Mouse (Mus musculus) ES-Bruce4 (cell line): ENCODE results near the gene Samd5. TPM values are rescaled to one million over a fixed set of nuclear protein-coding genes. Genes with fewer than 3 reads are reported as not detected.
A peak's percentile ranks its signal among the peaks of the same experiment; 100 is the strongest.

Experiments
- H3K27ac ChIP-seq: 2 replicates; pipeline ENCODE4 v1.5.1; 2012; ENCODE audit warnings: low read length, inconsistent platforms; ENCODE audit not compliant: insufficient read depth
- H3K27me3 ChIP-seq: 2 replicates; pipeline ENCODE4 v1.6.1; 2012; ENCODE audit warnings: mild to moderate bottlenecking, low read length, inconsistent platforms; ENCODE audit not compliant: control insufficient read depth, poor library complexity, insufficient read depth, severe bottlenecking
- H3K36me3 ChIP-seq: 2 replicates; pipeline ENCODE4 v1.6.1; 2012; ENCODE audit warnings: inconsistent platforms, mild to moderate bottlenecking, low read length, moderate library complexity; ENCODE audit not compliant: control insufficient read depth, poor library complexity, insufficient read depth, severe bottlenecking
- H3K4me1 ChIP-seq: one replicate; pipeline ENCODE4 v1.8.1; 2011; ENCODE audit warnings: low read length; ENCODE audit not compliant: control insufficient read depth, insufficient read depth
- H3K4me3 ChIP-seq: 2 replicates; pipeline ENCODE4 v1.5.1; 2011; ENCODE audit warnings: low read depth, mild to moderate bottlenecking, low read length
- H3K9ac ChIP-seq: 2 replicates; pipeline ENCODE4 v1.6.1; 2012; ENCODE audit warnings: low read depth, mild to moderate bottlenecking, inconsistent platforms; ENCODE audit not compliant: poor library complexity, severe bottlenecking
- H3K9me3 ChIP-seq: replicated peaks from 2 replicates; pipeline ENCODE4 v1.6.1; 2012; ENCODE audit warnings: mild to moderate bottlenecking, low read length, inconsistent platforms; ENCODE audit not compliant: control insufficient read depth, poor library complexity, insufficient read depth, severe bottlenecking
- CTCF ChIP-seq: IDR thresholded peaks from one replicate; pipeline ENCODE4 v1.8.1; 2011; ENCODE audit warnings: low read depth, low read length
- EP300 ChIP-seq: IDR thresholded peaks from 2 replicates; pipeline ENCODE4 v1.6.1; 2011; ENCODE audit warnings: low read depth, low read length; ENCODE audit not compliant: insufficient read depth
- POLR2A ChIP-seq: IDR thresholded peaks from one replicate; pipeline ENCODE4 v1.8.1; 2011; ENCODE audit warnings: low read length; ENCODE audit not compliant: insufficient read depth
- polyA plus RNA-seq: library from polyadenylated mRNA; stranded (reverse); fragments of >200 nt; gene quantifications from 2 replicates; pipeline ENCODE4 v1.2.4, GENCODE M21; 2011; ENCODE audit warnings: low read depth; ENCODE audit not compliant: missing spikeins, insufficient read depth, insufficient read length

Gene Samd5
- polyA plus RNA-seq, 1 experiment, result 1.7 TPM

- Histone ChIP-seq H3K27me3 (no peaks in the 10 kb centered on the region), H3K36me3 (no peaks in the 10 kb centered on the region), H3K4me1 (peaks cover 6% of the 10 kb centered on the region), H3K27ac (no peak overlapping the region), H3K4me3 (no peak overlapping the region), H3K9ac (no peak overlapping the region), H3K9me3 (no peaks in the 10 kb centered on the region)
- TF ChIP-seq EP300, result no peak
- TF ChIP-seq POLR2A, result no peak
- no peak for TF ChIP-seq CTCF
These were observed 52.9 kb downstream of the Samd5 start for GRCm38 (mm10) chr10:9621926-9622688.

- Histone ChIP-seq H3K9ac (no peak overlapping the region), H3K27ac (no peak overlapping the region), H3K9me3 (no peaks in the 10 kb centered on the region), H3K4me1 (peaks cover 4% of the 10 kb centered on the region), H3K27me3 (no peaks in the 10 kb centered on the region), H3K4me3 (no peak overlapping the region), H3K36me3 (no peaks in the 10 kb centered on the region)
- TF ChIP-seq CTCF (no peak), POLR2A (no peak), EP300 (peak; percentile 65; the same call in 1 of the 2 replicates)
These were observed 54.0 kb downstream of the Samd5 start for GRCm38 (mm10) chr10:9621055-9621454.

GRCm38 (mm10) chr10:9615009-9615408, 60.0 kb downstream of the Samd5 start:
- Histone ChIP-seq H3K9me3 (no peaks in the 10 kb centered on the region), H3K27me3 (no peaks in the 10 kb centered on the region), H3K4me1 (no peaks in the 10 kb centered on the region), H3K4me3 (no peak overlapping the region), H3K9ac (no peak overlapping the region), H3K36me3 (no peaks in the 10 kb centered on the region), H3K27ac (no peak overlapping the region)
- TF ChIP-seq CTCF (no peak), POLR2A (no peak), EP300 (no peak)

DNA sequence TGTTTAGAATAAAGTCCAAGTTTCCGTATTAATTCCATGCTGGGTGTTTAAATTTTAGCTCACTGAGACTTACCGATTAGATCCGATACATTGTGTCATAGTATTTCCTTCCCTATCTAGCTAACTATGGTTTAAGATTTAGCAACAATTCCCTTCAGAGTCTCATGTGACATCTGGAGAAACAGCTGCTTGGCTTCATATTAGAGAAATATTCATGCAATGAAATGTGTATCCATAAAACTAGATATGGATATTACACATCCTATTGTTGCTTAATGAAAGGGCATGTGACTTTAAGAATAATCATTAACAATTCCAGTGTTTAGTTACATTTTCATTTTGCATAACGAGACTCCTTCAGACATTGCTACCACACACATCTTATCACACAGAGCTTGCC, 66.2 kb downstream of the Samd5 start:
- no peak for TF ChIP-seq EP300
- TF ChIP-seq POLR2A, result no peak
- no peak for TF ChIP-seq CTCF
- Histone ChIP-seq H3K36me3 (no peaks in the 10 kb centered on the region), H3K9ac (no peak overlapping the region), H3K27ac (no peak overlapping the region), H3K4me3 (no peak overlapping the region), H3K4me1 (no peaks in the 10 kb centered on the region), H3K9me3 (no peaks in the 10 kb centered on the region), H3K27me3 (no peaks in the 10 kb centered on the region)

GRCm38 (mm10) chr10:9607155-9607554, 67.9 kb downstream of the Samd5 start:
- H3K4me1 ChIP-seq, result no peaks in the 10 kb centered on the region
- no peak for TF ChIP-seq POLR2A
- no peak for TF ChIP-seq CTCF
- no peak for TF ChIP-seq EP300
- no peaks in the 10 kb centered on the region for H3K36me3 ChIP-seq

GRCm38 (mm10) chr10:9605635-9606034, 69.4 kb downstream of the Samd5 start:
- no peaks in the 10 kb centered on the region for H3K4me1 ChIP-seq

More at GRCm38 (mm10) chr10:9607155-9607554, 67.9 kb downstream of the Samd5 start:
- no peaks in the 10 kb centered on the region for H3K27me3 ChIP-seq
- H3K9me3 ChIP-seq, result no peaks in the 10 kb centered on the region
- H3K4me3 ChIP-seq, result no peak overlapping the region
- no peak overlapping the region for H3K27ac ChIP-seq
- H3K9ac ChIP-seq, result no peak overlapping the region

More at GRCm38 (mm10) chr10:9605635-9606034, 69.4 kb downstream of the Samd5 start:
- no peaks in the 10 kb centered on the region for H3K27me3 ChIP-seq
- no peaks in the 10 kb centered on the region for H3K9me3 ChIP-seq
- H3K36me3 ChIP-seq, result no peaks in the 10 kb centered on the region
- H3K27ac ChIP-seq, result no peak overlapping the region
- H3K4me3 ChIP-seq, result no peak overlapping the region
- no peak overlapping the region for H3K9ac ChIP-seq
- no peak for TF ChIP-seq EP300
- TF ChIP-seq POLR2A, result no peak
- TF ChIP-seq CTCF, result no peak
